Mouse (Mus musculus) kidney, adult 18-20 months (tissue): ENCODE results near the gene Cd47.
"Not testable (repeated sequence)": the region's sequence is repeated elsewhere in the genome, so short reads cannot be mapped to it uniquely, and the experiment has no call there.

ENCODE experiments used
- DNase-seq: peaks from one replicate; pipeline ENCODE4 v3.0.0; 2021

The Cd47 gene

DNA sequence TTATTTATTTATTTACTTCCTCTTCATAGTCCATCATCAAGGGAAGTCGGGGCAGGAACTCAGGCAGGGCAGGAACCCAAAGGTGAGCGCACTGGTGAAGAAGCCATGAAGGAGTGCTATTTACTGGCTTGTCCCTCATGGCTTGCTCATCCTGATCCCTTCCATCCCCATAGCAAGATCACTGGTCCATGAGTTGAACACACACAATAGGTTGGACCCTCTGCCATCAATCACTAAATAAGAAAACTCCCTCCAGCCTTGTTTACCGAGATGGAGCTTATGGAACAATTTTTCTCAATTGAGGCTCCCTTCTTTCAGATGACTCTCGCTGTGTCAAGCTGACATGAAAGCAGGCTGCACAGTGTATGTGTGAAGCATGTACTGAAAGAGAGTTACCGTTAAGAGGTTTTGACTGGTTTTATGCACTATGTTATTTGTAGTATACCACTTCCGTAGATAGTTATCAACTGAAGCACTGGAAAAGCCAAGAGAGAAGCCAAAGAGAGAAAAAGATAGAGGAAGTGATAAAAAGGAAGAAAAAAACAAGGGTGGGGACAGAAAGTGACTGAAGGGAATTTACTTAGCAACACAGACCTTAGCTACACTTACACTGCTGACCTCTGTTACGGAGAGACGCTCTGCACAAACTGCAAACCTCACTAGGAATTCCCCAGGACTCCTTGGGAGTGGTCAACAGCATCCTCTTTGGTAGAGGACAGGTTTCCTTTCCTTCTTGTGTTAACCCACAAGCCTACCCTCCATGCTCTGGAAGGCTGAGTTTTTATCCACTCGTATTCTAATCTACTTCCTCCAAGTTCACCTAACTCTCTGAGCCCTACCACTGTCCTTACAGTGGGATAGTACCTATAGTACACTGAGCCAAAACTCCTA is 9.5 kb upstream of the Cd47 start:
- DNase-seq, result no peak

- DNase-seq, result peak; percentile 23
Observed at GRCm38 (mm10) chr16:49792446-49792878, 7.9 kb upstream of the Cd47 start.

- no peak for DNase-seq
Observed at GRCm38 (mm10) chr16:49793596-49793995, 6.7 kb upstream of the Cd47 start.

DNA sequence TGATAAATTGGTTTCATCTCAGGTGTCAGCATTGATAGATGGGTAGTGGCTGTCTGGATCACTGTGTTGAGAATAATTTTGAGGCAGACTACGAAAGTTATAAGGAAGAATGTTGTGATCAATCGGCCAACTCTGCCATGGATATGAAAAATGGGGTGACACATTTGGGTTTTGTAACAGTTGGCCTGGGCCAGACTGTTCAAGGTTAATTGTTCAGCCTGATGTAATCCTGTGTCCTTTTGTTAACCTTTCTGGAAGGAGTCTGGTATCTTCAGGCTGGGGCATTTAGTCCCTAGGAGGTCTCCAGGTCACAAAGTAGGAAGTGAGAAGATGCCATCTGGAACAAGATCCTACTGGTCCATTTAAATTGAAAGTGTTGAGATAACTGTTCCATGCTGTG is 4.1 kb upstream of the Cd47 start:
- no peak for DNase-seq

DNA sequence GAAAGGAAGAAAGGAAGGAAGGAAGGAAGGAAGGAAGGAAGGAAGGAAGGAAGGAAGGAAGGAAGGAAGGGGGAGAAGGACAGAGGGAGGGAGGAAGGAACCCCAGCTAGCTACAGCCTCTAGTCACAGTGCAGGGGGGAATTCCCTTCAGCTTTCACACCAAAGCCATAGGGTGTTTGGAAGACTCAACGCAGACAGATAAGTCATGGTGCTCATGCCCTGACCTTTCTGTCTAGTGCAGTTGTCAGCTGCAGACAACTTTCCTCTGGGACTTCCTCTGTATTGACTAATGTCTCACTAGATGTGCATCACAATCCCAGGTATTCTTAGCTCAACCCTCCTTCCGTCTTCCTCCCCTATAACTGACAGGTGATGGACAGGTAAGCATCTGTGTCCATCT is 3.4 kb upstream of the Cd47 start:
- DNase-seq, result no peak

DNA sequence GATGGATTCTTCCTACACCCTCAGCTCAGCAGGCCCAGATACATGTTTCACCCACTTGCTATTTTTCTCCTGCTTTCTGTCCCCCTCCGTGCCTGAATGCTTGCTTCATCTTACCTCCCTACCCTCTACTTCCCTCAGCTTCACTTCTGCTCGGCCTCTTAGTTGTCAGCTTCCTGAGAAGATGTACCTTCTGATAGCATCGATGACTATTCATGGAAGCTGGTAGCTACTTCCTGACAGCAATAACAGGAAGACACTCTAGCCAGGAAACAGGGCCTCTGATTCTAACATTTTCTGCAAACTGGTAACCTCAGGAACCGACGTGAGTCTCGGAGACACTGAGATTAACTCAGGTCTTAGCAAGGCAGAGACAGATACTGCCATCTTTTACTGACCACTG is 1.5 kb upstream of the Cd47 start:
- no peak for DNase-seq

- no peak for DNase-seq
Observed at GRCm38 (mm10) chr16:49800996-49801395, 663 bp downstream of the Cd47 start.

GRCm38 (mm10) chr16:49801399-49801798 is 1.1 kb downstream of the Cd47 start:
- no peak for DNase-seq

DNA sequence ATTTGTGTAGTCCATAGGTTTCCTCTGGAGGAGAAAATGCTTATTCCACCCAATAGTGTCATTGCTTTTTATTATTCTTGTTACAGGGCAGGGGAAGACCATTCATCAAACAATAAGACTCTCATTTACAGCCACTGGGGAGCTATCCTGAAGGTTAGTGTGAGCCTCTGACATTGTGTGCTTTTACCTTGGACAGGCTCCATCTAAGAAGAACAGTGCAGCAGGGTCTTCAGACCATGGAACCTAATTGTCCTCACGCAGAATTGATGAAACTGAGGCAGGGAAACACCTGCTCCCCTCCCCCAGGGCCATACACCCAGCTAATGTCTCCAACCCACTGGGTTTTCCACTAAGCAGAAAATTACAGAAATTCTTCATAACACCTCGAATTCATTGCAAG is 2.7 kb downstream of the Cd47 start:
- no peak for DNase-seq

GRCm38 (mm10) chr16:49803932-49804461 is 3.7 kb downstream of the Cd47 start:
- peak; percentile 13 for DNase-seq

GRCm38 (mm10) chr16:49806920-49807319 is 6.6 kb downstream of the Cd47 start:
- no peak for DNase-seq

DNA sequence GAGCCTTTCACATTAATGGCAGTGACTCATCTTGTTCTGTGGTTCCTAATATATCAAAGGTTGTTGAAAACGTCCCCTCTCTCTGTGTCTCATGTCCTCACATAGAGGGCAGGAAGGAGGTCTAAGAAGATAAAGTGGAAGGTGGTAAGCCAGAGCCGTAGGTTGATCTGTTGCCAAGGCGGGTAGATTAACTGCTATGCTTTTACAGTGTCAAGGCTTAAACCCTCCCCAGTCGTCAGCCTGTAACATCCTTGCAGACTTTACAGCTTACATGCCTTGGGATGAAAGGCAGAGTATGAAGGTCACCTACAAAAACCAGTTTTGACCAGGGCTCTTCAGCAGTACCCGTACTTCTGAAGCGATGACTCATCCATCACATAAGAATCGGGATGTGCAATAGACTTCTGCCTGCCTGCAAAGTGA is 7.1 kb downstream of the Cd47 start:
- DNase-seq, result no peak

- DNase-seq, result no peak
Observed at GRCm38 (mm10) chr16:49807862-49808430, 7.6 kb downstream of the Cd47 start.

DNA sequence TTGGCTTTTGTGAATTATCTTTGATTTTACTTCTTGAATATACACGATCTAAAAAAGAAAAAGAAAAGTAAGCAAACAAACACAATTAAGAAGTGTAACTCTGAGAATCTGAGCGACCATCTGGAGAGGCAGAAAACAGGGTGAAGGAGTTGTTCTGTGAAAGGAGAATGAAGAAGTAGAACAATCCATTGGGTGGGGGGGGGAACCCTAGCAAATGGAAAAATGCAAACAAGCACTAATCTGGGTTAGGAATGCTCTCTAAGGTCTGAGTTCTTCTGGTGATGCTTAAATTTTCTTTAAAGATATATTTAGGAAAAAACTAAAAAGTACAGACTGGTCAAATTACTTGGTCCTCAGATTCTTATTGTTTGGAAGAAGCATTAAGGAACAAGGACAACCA is 11.6 kb downstream of the Cd47 start:
- DNase-seq, result no peak

- DNase-seq, result no peak
Observed at GRCm38 (mm10) chr16:49812821-49813616, 12.7 kb downstream of the Cd47 start.

DNA sequence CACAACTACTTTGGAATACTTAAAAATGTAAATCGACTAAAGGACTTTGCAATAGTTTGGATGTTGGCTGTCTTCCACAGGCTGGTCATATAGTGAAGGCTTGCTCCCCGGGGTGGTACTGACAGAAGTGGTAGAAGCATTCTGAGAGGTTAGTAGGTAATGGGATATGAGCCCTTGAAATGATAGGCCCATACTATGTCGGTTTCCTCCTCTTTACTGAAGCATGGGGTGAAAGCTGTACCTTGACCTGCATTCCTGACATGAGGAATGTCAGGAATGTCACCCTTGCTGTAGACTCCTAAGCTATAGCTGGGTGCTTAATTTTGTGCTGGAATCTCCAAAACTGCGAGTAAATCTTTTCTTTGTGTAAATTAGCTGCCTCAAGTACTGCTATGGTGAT is 14.1 kb downstream of the Cd47 start:
- DNase-seq, result no peak

GRCm38 (mm10) chr16:49816889-49817288 is 16.6 kb downstream of the Cd47 start:
- DNase-seq, result no peak

- DNase-seq, result no peak
Observed at GRCm38 (mm10) chr16:49818146-49818545, 17.8 kb downstream of the Cd47 start.

GRCm38 (mm10) chr16:49818627-49819026 is 18.3 kb downstream of the Cd47 start:
- no peak for DNase-seq

DNA sequence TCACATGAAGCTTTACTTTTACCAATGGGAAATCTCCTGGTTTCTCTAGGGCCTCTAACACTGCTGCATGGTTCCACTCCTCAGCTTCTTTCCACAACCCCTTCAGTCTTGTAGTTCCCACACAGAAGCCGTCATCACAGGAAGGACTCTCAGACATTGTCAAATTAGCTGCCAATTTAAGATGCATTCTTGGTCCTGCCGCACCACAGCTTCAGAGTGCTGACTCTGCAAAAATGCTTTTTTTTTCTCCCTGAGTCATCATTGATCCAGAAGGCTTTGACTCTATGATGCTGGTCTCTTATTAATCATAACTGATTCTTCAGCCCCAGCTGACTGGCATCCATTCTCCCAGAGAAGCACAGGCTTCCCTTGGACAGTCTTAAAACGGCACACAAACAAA is 19.2 kb downstream of the Cd47 start:
- no peak for DNase-seq

DNA sequence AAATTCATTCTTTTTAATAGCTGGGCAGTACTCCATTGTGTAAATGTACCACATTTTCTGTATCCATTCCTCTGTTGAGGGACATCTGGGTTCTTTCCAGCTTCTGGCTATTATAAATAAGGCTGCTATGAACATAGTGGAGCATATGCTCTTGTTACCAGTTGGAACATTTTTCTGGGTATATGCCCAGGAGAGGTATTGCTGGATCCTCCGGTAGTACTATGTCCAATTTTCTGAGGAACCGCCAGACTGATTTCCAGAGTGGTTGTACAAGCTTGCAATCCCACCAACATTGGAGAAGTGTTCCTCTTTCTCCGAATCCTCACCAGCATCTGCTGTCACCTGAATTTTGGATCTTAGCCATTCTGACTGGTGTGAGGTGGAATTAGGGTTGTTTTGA is 30.6 kb downstream of the Cd47 start:
- not testable (repeated sequence) for DNase-seq

DNA sequence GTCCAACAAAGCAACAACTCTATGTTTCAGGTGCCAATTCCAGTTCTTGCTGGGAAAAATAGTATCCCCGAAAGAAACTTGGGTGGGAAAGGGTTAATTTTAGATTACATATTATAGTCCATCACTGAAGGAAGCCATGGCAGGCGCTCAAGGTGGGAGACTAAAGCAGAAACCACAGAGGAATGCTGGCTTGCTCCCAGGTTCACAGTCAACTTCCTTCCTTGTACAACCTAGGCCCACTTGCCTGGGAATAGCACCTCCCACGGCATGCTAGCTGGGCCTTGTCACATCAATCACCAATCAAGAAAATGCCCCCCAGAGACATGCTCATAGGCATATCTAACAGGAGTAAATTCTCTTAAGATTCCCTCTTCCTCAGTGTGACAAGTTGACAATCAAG is 32.0 kb downstream of the Cd47 start:
- no peak for DNase-seq

DNA sequence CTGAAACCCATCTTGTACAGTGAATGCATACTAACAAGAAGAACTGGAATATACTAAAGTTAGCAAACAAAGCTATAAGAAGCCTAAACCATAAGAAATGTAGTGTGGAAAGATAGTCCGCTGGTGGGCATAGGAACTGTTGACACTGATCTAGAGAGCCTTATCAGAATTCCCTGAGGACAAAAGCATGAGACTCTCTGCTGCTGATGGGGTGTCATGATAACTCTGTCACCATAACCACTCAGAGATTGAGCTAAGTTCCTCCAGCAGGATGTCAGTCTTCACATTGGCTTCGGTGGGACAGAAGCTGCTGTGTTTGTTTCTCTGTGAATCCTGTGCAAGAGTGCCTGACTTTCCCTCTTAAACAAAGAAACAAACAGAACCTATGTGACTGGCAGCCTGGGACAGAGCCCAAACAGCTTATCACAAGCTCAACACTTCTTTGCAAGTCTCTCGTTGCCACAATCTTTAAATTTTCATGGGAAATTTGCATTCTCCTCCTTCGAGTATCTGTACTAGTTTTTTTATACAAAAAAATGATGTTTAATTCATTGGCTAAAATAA is 33.9 kb downstream of the Cd47 start:
- DNase-seq, result no peak
